15 mouse cellular contexts compared by ENCODE assay signal in genomic region chr5:93100906-93101305, GRCm38 (mm10). TPM values are rescaled to one million over a fixed set of nuclear protein-coding genes. Genes with fewer than 3 reads are reported as not detected.
A peak's percentile ranks its signal among the peaks of the same experiment; 100 is the strongest.
DNase-seq lines count a peak whose midpoint lies in the region; ATAC-seq and TF ChIP-seq lines count a peak whose summit lies in the region.
"Had no signal": no experiment of that assay in that cellular context is flagged by ENCODE, and none has a peak within 500 bp of the region (broad histone marks: within the 10 kb centered on the region; RNA-seq: fewer than 3 reads in every experiment).

No protein-coding gene starts in this region.

- no peak overlapping the region for H3K4me3 ChIP-seq in forebrain, postnatal 0 days (ENCODE audit: low read depth, low read length)
- H3K4me3 ChIP-seq in forebrain, embryonic 15.5 days, result no peak overlapping the region
- H3K4me3 ChIP-seq in kidney, embryonic 14.5 days (ENCODE audit: low read length), result no peak overlapping the region
- no peak overlapping the region for H3K4me3 ChIP-seq in neural tube, embryonic 13.5 days
- no peak overlapping the region for H3K4me3 ChIP-seq in neural tube, embryonic 15.5 days (replicated peaks)
- H3K4me3 ChIP-seq: midbrain, embryonic 12.5 days; neural tube, embryonic 12.5 days had no signal

- ATAC-seq in forebrain, postnatal 0 days, result no peak
- ATAC-seq in forebrain, embryonic 15.5 days (replicated peaks), result no peak
- no peak for ATAC-seq in kidney, embryonic 14.5 days (ENCODE audit: low FRiP score, low TSS enrichment)
- no peak for ATAC-seq in neural tube, embryonic 13.5 days (ENCODE audit: low read depth)
- no peak for ATAC-seq in neural tube, embryonic 15.5 days (ENCODE audit: low FRiP score)
- ATAC-seq: inflammation-experienced regulatory T-cells, adult 6 months had no signal

- WGBS in forebrain, postnatal 0 days, result 84% methylated on average over 4 of the region's 4 CpGs
- 88% methylated on average over 4 of the region's 4 CpGs for WGBS in forebrain, embryonic 15.5 days
- whole genome bisulfite sequencing in kidney, embryonic 14.5 days, result 87% methylated on average over 4 of the region's 4 CpGs
- 81% methylated on average over 4 of the region's 4 CpGs for WGBS in neural tube, embryonic 13.5 days
- 73% methylated on average over 4 of the region's 4 CpGs for WGBS in neural tube, embryonic 15.5 days

- H3K4me2 ChIP-seq in forebrain, postnatal 0 days (ENCODE audit: low read depth), result no peak overlapping the region
- H3K4me2 ChIP-seq in forebrain, embryonic 15.5 days (replicated peaks), result no peak overlapping the region
- no peak overlapping the region for H3K4me2 ChIP-seq in kidney, embryonic 14.5 days (replicated peaks; ENCODE audit: low read depth, low read length)
- H3K4me2 ChIP-seq in neural tube, embryonic 13.5 days, result no peak overlapping the region
- H3K4me2 ChIP-seq in neural tube, embryonic 15.5 days, result no peak overlapping the region
- H3K4me2 ChIP-seq: midbrain, embryonic 12.5 days had no signal

- no peaks in the 10 kb centered on the region for H3K9me3 ChIP-seq in forebrain, postnatal 0 days (ENCODE audit: low read length)
- no peaks in the 10 kb centered on the region for H3K9me3 ChIP-seq in forebrain, embryonic 15.5 days
- no peaks in the 10 kb centered on the region for H3K9me3 ChIP-seq in kidney, embryonic 14.5 days (ENCODE audit: control insufficient read depth, low read length)
- H3K9me3 ChIP-seq in neural tube, embryonic 13.5 days, result no peaks in the 10 kb centered on the region
- H3K9me3 ChIP-seq in neural tube, embryonic 15.5 days (replicated peaks), result no peaks in the 10 kb centered on the region
- H3K9me3 ChIP-seq: G1E; midbrain, embryonic 12.5 days; neural tube, embryonic 12.5 days had no signal

- H3K27me3 ChIP-seq in forebrain, postnatal 0 days (ENCODE audit: insufficient read depth, low read length), result no peaks in the 10 kb centered on the region
- H3K27me3 ChIP-seq in forebrain, embryonic 15.5 days, result no peaks in the 10 kb centered on the region
- no peaks in the 10 kb centered on the region for H3K27me3 ChIP-seq in kidney, embryonic 14.5 days (ENCODE audit: control insufficient read depth, insufficient read depth, low read length)
- H3K27me3 ChIP-seq in neural tube, embryonic 13.5 days, result no peaks in the 10 kb centered on the region
- H3K27me3 ChIP-seq in neural tube, embryonic 15.5 days (replicated peaks), result no peaks in the 10 kb centered on the region
- H3K27me3 ChIP-seq: midbrain, embryonic 12.5 days; neural tube, embryonic 12.5 days had no signal

- H3K9ac ChIP-seq in forebrain, postnatal 0 days, result no peak overlapping the region
- H3K9ac ChIP-seq in forebrain, embryonic 15.5 days (replicated peaks), result no peak overlapping the region
- H3K9ac ChIP-seq in kidney, embryonic 14.5 days (ENCODE audit: low read depth, low read length), result no peak overlapping the region
- H3K9ac ChIP-seq in neural tube, embryonic 13.5 days, result no peak overlapping the region
- no peak overlapping the region for H3K9ac ChIP-seq in neural tube, embryonic 15.5 days (replicated peaks)
- H3K9ac ChIP-seq: midbrain, embryonic 12.5 days; neural tube, embryonic 12.5 days had no signal

- H3K36me3 ChIP-seq in forebrain, postnatal 0 days (ENCODE audit: insufficient read depth), result no peaks in the 10 kb centered on the region
- peaks cover 3% of the 10 kb centered on the region; the same call in 1 of the 2 replicates for H3K36me3 ChIP-seq in forebrain, embryonic 15.5 days
- H3K36me3 ChIP-seq in kidney, embryonic 14.5 days (ENCODE audit: control insufficient read depth, insufficient read depth, low read length), result peaks cover 4% of the 10 kb centered on the region; the same call in 1 of the 2 replicates
- H3K36me3 ChIP-seq in neural tube, embryonic 13.5 days, result no peaks in the 10 kb centered on the region; the same call in 1 of the 2 replicates
- H3K36me3 ChIP-seq in neural tube, embryonic 15.5 days, result no peaks in the 10 kb centered on the region

- 0 out of 2 replicates have a peak overlapping the region, but pooled peaks have one; percentile 9 for H3K27ac ChIP-seq in forebrain, postnatal 0 days (ENCODE audit: low read depth, low read length)
- H3K27ac ChIP-seq in forebrain, embryonic 15.5 days (replicated peaks), result no peak overlapping the region
- H3K27ac ChIP-seq in kidney, embryonic 14.5 days (ENCODE audit: low read depth, low read length), result peak overlapping the region; percentile 78
- H3K27ac ChIP-seq in neural tube, embryonic 13.5 days (replicated peaks), result peak overlapping the region; percentile 3; the same call in 1 of the 2 replicates
- no peak overlapping the region; the same call in 1 of the 2 replicates for H3K27ac ChIP-seq in neural tube, embryonic 15.5 days (replicated peaks)
- H3K27ac ChIP-seq: midbrain, embryonic 12.5 days; neural tube, embryonic 12.5 days had no signal

- no peak for DNase-seq in forebrain, postnatal 0 days
- no peak for DNase-seq in kidney, postnatal 25 days
- DNase-seq in ovary, postnatal 36 days (ENCODE audit: low spot score), result no peak
- no peak for DNase-seq in layer of hippocampus, adult 9-10 months (ENCODE audit: low spot score)
- DNase-seq: cerebellum, adult 11-12 months; left cerebral cortex, postnatal 4 days; lung, adult 2 months had no signal

- H3K4me1 ChIP-seq in forebrain, postnatal 0 days (ENCODE audit: insufficient read depth), result peaks cover 13% of the 10 kb centered on the region; the same call in 1 of the 2 replicates
- H3K4me1 ChIP-seq in forebrain, embryonic 15.5 days, result peaks cover 25% of the 10 kb centered on the region
- H3K4me1 ChIP-seq in kidney, embryonic 14.5 days (ENCODE audit: control insufficient read depth, insufficient read depth, low read length), result peaks cover 70% of the 10 kb centered on the region
- H3K4me1 ChIP-seq in neural tube, embryonic 13.5 days (replicated peaks), result peaks cover 57% of the 10 kb centered on the region
- H3K4me1 ChIP-seq in neural tube, embryonic 15.5 days, result peaks cover 40% of the 10 kb centered on the region

- TF ChIP-seq CTCF in forebrain, postnatal 0 days (IDR thresholded peaks at IDR 0.05; ENCODE audit: low read depth), result no peak

RNA-seq across cellular contexts. Expression of gene Sept11, which starts 7.7 kb away (rescaled TPM):
- total RNA-seq in forebrain, postnatal 0 days (2014; rRNA removed), result 87.2 and 104 TPM in 2 replicates
- 85.9 and 104 TPM in 2 replicates for polyA plus RNA-seq in forebrain, postnatal 0 days (2015; fragmentation: Nextera tagmentation; extraction: Ambion mirVana)
- 174 and 180 TPM in 2 replicates for polyA plus RNA-seq in forebrain, embryonic 15.5 days (2015; fragmentation: Nextera tagmentation; extraction: Ambion mirVana)
- 131 and 224 TPM in 2 replicates for polyA plus RNA-seq in kidney, embryonic 14.5 days (2014; fragmentation: Nextera tagmentation; extraction: Ambion mirVana)
- polyA plus RNA-seq in neural tube, embryonic 13.5 days (2015; fragmentation: Nextera tagmentation; extraction: Ambion mirVana), result 156 and 189 TPM in 2 replicates
- polyA plus RNA-seq in neural tube, embryonic 15.5 days (2015; fragmentation: Nextera tagmentation; extraction: Ambion mirVana), result 134 and 140 TPM in 2 replicates

RNA-seq across cellular contexts. Expression of gene Sowahb, which starts 56.1 kb away (rescaled TPM):
- total RNA-seq in forebrain, postnatal 0 days (2014; rRNA removed), result 0.10 and 0.46 TPM in 2 replicates
- 0.10 and 0.12 TPM in 2 replicates for polyA plus RNA-seq in forebrain, postnatal 0 days (2015; fragmentation: Nextera tagmentation; extraction: Ambion mirVana)
- 0.08 TPM in 1 of 2 replicates, not detected in the other for polyA plus RNA-seq in forebrain, embryonic 15.5 days (2015; fragmentation: Nextera tagmentation; extraction: Ambion mirVana)
- 1.4 and 1.7 TPM in 2 replicates for polyA plus RNA-seq in kidney, embryonic 14.5 days (2014; fragmentation: Nextera tagmentation; extraction: Ambion mirVana)
- not detected in 2 replicates for polyA plus RNA-seq in neural tube, embryonic 13.5 days (2015; fragmentation: Nextera tagmentation; extraction: Ambion mirVana)
- polyA plus RNA-seq in neural tube, embryonic 15.5 days (2015; fragmentation: Nextera tagmentation; extraction: Ambion mirVana), result 0.34 TPM in 1 of 2 replicates, not detected in the other
- polyA plus RNA-seq: G1E; inflammation-experienced regulatory T-cells, adult 6 months; neural tube, embryonic 12.5 days had no signal

Comparison
In these comparisons a context has a peak if more than half of its experiments do, and no peak if none do; other contexts are left out.
1. H3K27ac ChIP-seq: peak in forebrain, postnatal 0 days (single experiment), kidney, embryonic 14.5 days (single experiment) and neural tube, embryonic 13.5 days (single experiment); none in forebrain, embryonic 15.5 days (single experiment) and neural tube, embryonic 15.5 days (single experiment).